Mouse (Mus musculus): Measurements from ENCODE around the gene Tmem104. TPM values are rescaled to one million over a fixed set of nuclear protein-coding genes. Genes with fewer than 3 reads are reported as not detected.

Gene Tmem104
- polyA plus RNA-seq, 1 experiment from 2014 or later = 13.9 TPM

- Histone ChIP-seq H3K4me3 (replicated peaks) (peak overlapping the region; percentile 73), H3K4me2 (replicated peaks) (peak overlapping the region; percentile 90), H3K36me3 (0 out of 2 replicates have a peak, but pooled peaks cover 2% of the 10 kb centered on the region), H3K9ac (no peak overlapping the region), H3K27me3 (no peaks in the 10 kb centered on the region), H3K4me1 (peaks cover 26% of the 10 kb centered on the region), H3K27ac (replicated peaks) (no peak overlapping the region), H3K9me3 (replicated peaks) (no peaks in the 10 kb centered on the region)
- no peak for ATAC-seq (ENCODE audit: insufficient number of reproducible peaks, low FRiP score, low TSS enrichment, low read depth)
- 49% methylated on average over 3 of the region's 3 CpGs for WGBS
Measured at GRCm38 (mm10) chr11:115275954-115276353, 88.7 kb downstream of the Tmem104 start.

GRCm38 (mm10) chr11:115276780-115277603, 89.7 kb downstream of the Tmem104 start, which contains the start of gene Fdxr:
Gene Fdxr (minus strand): TSS chr11:115277050.
- Histone ChIP-seq H3K4me3 (replicated peaks) (peak within 1 kb of the TSS; percentile 73), H3K27me3 (no peaks in the 10 kb centered on the region), H3K9ac (peak within 1 kb of the TSS; percentile 63), H3K27ac (replicated peaks) (peak within 1 kb of the TSS; percentile 90), H3K4me2 (replicated peaks) (peak within 1 kb of the TSS; percentile 90), H3K4me1 (peaks cover 26% of the 10 kb centered on the region), H3K9me3 (replicated peaks) (no peaks in the 10 kb centered on the region), H3K36me3 (0 out of 2 replicates have a peak, but pooled peaks cover 2% of the 10 kb centered on the region)
- peak; percentile 96 for ATAC-seq (ENCODE audit: insufficient number of reproducible peaks, low FRiP score, low TSS enrichment, low read depth)
- under 1% methylated on average over 42 of the region's 42 CpGs for WGBS

- 20% methylated on average over 7 of the region's 7 CpGs for WGBS
- ATAC-seq (ENCODE audit: insufficient number of reproducible peaks, low FRiP score, low TSS enrichment, low read depth) = no peak
Measured at GRCm38 (mm10) chr11:115277604-115277975, 90.3 kb downstream of the Tmem104 start.

GRCm38 (mm10) chr11:115278176-115278575, 90.9 kb downstream of the Tmem104 start:
- Histone ChIP-seq H3K9me3 (replicated peaks) (no peaks in the 10 kb centered on the region), H3K4me2 (replicated peaks) (0 out of 2 replicates have a peak overlapping the region, but pooled peaks have one; percentile 76), H3K27ac (replicated peaks) (no peak overlapping the region), H3K4me1 (peaks cover 26% of the 10 kb centered on the region), H3K4me3 (replicated peaks) (no peak overlapping the region), H3K36me3 (no peaks in the 10 kb centered on the region), H3K9ac (no peak overlapping the region), H3K27me3 (no peaks in the 10 kb centered on the region)
- no peak for ATAC-seq (ENCODE audit: insufficient number of reproducible peaks, low FRiP score, low TSS enrichment, low read depth)
- 65% methylated on average over 6 of the region's 6 CpGs for WGBS

More at GRCm38 (mm10) chr11:115277604-115277975, 90.3 kb downstream of the Tmem104 start:
- Histone ChIP-seq H3K4me3 (replicated peaks) (peak overlapping the region; percentile 73), H3K27ac (replicated peaks) (peak overlapping the region; percentile 90), H3K4me1 (peaks cover 26% of the 10 kb centered on the region), H3K4me2 (replicated peaks) (peak overlapping the region; percentile 76), H3K36me3 (no peaks in the 10 kb centered on the region), H3K9me3 (replicated peaks) (no peaks in the 10 kb centered on the region), H3K9ac (peak overlapping the region; percentile 37; the same call in 1 of the 2 replicates), H3K27me3 (no peaks in the 10 kb centered on the region)

- H3K4me2 ChIP-seq (replicated peaks) = no peak overlapping the region
- no peaks in the 10 kb centered on the region for H3K36me3 ChIP-seq
- H3K4me3 ChIP-seq (replicated peaks) = no peak overlapping the region
- H3K27ac ChIP-seq (replicated peaks) = no peak overlapping the region
- no peaks in the 10 kb centered on the region for H3K9me3 ChIP-seq (replicated peaks)
- H3K4me1 ChIP-seq = peaks cover 24% of the 10 kb centered on the region
- no peak for ATAC-seq (ENCODE audit: insufficient number of reproducible peaks, low FRiP score, low TSS enrichment, low read depth)
- no peak overlapping the region for H3K9ac ChIP-seq
- WGBS = 65% methylated on average over 1 of the region's 1 CpGs
- no peaks in the 10 kb centered on the region for H3K27me3 ChIP-seq
Measured at GRCm38 (mm10) chr11:115279726-115280125, 92.4 kb downstream of the Tmem104 start.

- H3K36me3 ChIP-seq = no peaks in the 10 kb centered on the region
- ATAC-seq (ENCODE audit: insufficient number of reproducible peaks, low FRiP score, low TSS enrichment, low read depth) = no peak
- no peak overlapping the region for H3K4me2 ChIP-seq (replicated peaks)
- H3K4me1 ChIP-seq = peaks cover 7% of the 10 kb centered on the region
- H3K9ac ChIP-seq = no peak overlapping the region
- WGBS = 68% methylated on average over 8 of the region's 8 CpGs
- H3K9me3 ChIP-seq (replicated peaks) = no peaks in the 10 kb centered on the region
- H3K4me3 ChIP-seq (replicated peaks) = no peak overlapping the region
- H3K27me3 ChIP-seq = no peaks in the 10 kb centered on the region
- H3K27ac ChIP-seq (replicated peaks) = no peak overlapping the region
Measured at GRCm38 (mm10) chr11:115282295-115282694, 95.0 kb downstream of the Tmem104 start.

- ATAC-seq (ENCODE audit: insufficient number of reproducible peaks, low FRiP score, low TSS enrichment, low read depth) = no peak
- Histone ChIP-seq H3K27me3 (no peaks in the 10 kb centered on the region), H3K4me1 (peaks cover 4% of the 10 kb centered on the region), H3K36me3 (no peaks in the 10 kb centered on the region), H3K4me3 (replicated peaks) (no peak overlapping the region), H3K4me2 (replicated peaks) (no peak overlapping the region), H3K9me3 (replicated peaks) (no peaks in the 10 kb centered on the region), H3K27ac (replicated peaks) (no peak overlapping the region), H3K9ac (no peak overlapping the region)
- WGBS = 81% methylated on average over 8 of the region's 8 CpGs
Measured at GRCm38 (mm10) chr11:115282723-115283485, 95.6 kb downstream of the Tmem104 start.

- no peak overlapping the region for H3K27ac ChIP-seq (replicated peaks)
- H3K9ac ChIP-seq = no peak overlapping the region
- no peaks in the 10 kb centered on the region for H3K36me3 ChIP-seq
- H3K4me2 ChIP-seq (replicated peaks) = no peak overlapping the region
- WGBS = 60% methylated on average over 9 of the region's 9 CpGs
- no peaks in the 10 kb centered on the region for H3K9me3 ChIP-seq (replicated peaks)
- ATAC-seq (ENCODE audit: insufficient number of reproducible peaks, low FRiP score, low TSS enrichment, low read depth) = no peak
- H3K4me1 ChIP-seq = no peaks in the 10 kb centered on the region
- no peak overlapping the region for H3K4me3 ChIP-seq (replicated peaks)
- H3K27me3 ChIP-seq = no peaks in the 10 kb centered on the region
Measured at GRCm38 (mm10) chr11:115283486-115283765, 96.1 kb downstream of the Tmem104 start.

- Histone ChIP-seq H3K36me3 (no peaks in the 10 kb centered on the region), H3K4me3 (replicated peaks) (no peak overlapping the region), H3K27me3 (no peaks in the 10 kb centered on the region), H3K27ac (replicated peaks) (no peak overlapping the region), H3K9ac (no peak overlapping the region), H3K4me1 (no peaks in the 10 kb centered on the region), H3K4me2 (replicated peaks) (no peak overlapping the region), H3K9me3 (replicated peaks) (no peaks in the 10 kb centered on the region)
- 81% methylated on average over 12 of the region's 12 CpGs for WGBS
- ATAC-seq (ENCODE audit: insufficient number of reproducible peaks, low FRiP score, low TSS enrichment, low read depth) = no peak
Measured at GRCm38 (mm10) chr11:115283891-115284620, 96.8 kb downstream of the Tmem104 start.

- Histone ChIP-seq H3K27me3 (no peaks in the 10 kb centered on the region), H3K4me3 (replicated peaks) (no peak overlapping the region), H3K36me3 (no peaks in the 10 kb centered on the region), H3K4me1 (no peaks in the 10 kb centered on the region), H3K27ac (replicated peaks) (no peak overlapping the region), H3K9me3 (replicated peaks) (no peaks in the 10 kb centered on the region), H3K9ac (no peak overlapping the region), H3K4me2 (replicated peaks) (no peak overlapping the region)
- WGBS = 64% methylated on average over 4 of the region's 4 CpGs
- no peak for ATAC-seq (ENCODE audit: insufficient number of reproducible peaks, low FRiP score, low TSS enrichment, low read depth)
Measured at GRCm38 (mm10) chr11:115285282-115285681, 98.0 kb downstream of the Tmem104 start.

All from embryonic facial prominence, embryonic 15.5 days (tissue).